In genomic region chr15:14628523-14628922, GRCm38 (mm10) we compare ENCODE assay signal across 9 mouse cellular contexts.
DNase-seq lines count a peak whose midpoint lies in the region; ATAC-seq and TF ChIP-seq lines count a peak whose summit lies in the region.
"Had no signal": no experiment of that assay in that cellular context is flagged by ENCODE, and none has a peak within 500 bp of the region (broad histone marks: within the 10 kb centered on the region; RNA-seq: fewer than 3 reads in every experiment).

No protein-coding gene starts in this region.

- ATAC-seq in hindbrain, embryonic 14.5 days (ENCODE audit: low FRiP score), result no peak
- ATAC-seq in erythroid progenitor cell, adult 5-6 weeks (replicated peaks; ENCODE audit: low FRiP score, poor library complexity, severe bottlenecking), result no peak

- H3K27me3 ChIP-seq in hindbrain, embryonic 14.5 days (ENCODE audit: control insufficient read depth, insufficient read depth, low read length), result no peaks in the 10 kb centered on the region
- no peaks in the 10 kb centered on the region for H3K27me3 ChIP-seq in hindbrain, embryonic 10.5 days (ENCODE audit: insufficient read depth, poor library complexity, severe bottlenecking)
- H3K27me3 ChIP-seq in CH12.LX (replicated peaks), result no peaks in the 10 kb centered on the region

- no peaks in the 10 kb centered on the region for H3K9me3 ChIP-seq in hindbrain, embryonic 14.5 days (ENCODE audit: control insufficient read depth, low read length)
- no peaks in the 10 kb centered on the region for H3K9me3 ChIP-seq in hindbrain, embryonic 10.5 days
- H3K9me3 ChIP-seq in CH12.LX (replicated peaks; ENCODE audit: low read length), result peaks cover 42% of the 10 kb centered on the region

- no peak overlapping the region for H3K4me2 ChIP-seq in hindbrain, embryonic 14.5 days (replicated peaks)
- no peak overlapping the region for H3K4me2 ChIP-seq in CH12.LX (ENCODE audit: insufficient read depth, low read depth, poor library complexity, severe bottlenecking)

- H3K4me3 ChIP-seq in hindbrain, embryonic 14.5 days (replicated peaks; ENCODE audit: low read length), result no peak overlapping the region
- H3K4me3 ChIP-seq in hindbrain, embryonic 10.5 days, result no peak overlapping the region
- H3K4me3 ChIP-seq in CH12.LX (replicated peaks in 1 of 3; ENCODE audit: low read depth in 2 of 3, low read length in 2 of 3, poor library complexity in 1 of 3), result no peak overlapping the region
- H3K4me3 ChIP-seq: myocyte had no signal

- TF ChIP-seq RAD21 in CH12.LX (IDR thresholded peaks at IDR 0.05; ENCODE audit: low read depth, low read length), result peak; percentile 45

- no peak for TF ChIP-seq POLR2A in CH12.LX (IDR thresholded peaks at IDR 0.05; ENCODE audit: low read depth, low read length)
- TF ChIP-seq POLR2A in brain, embryonic 14.5 days (IDR thresholded peaks at IDR 0.05; ENCODE audit: borderline replicate concordance, extremely low read depth, insufficient read depth, insufficient read length, poor library complexity, severe bottlenecking), result no peak

- H3K79me2 ChIP-seq in CH12.LX (replicated peaks; ENCODE audit: control insufficient read depth, extremely low read depth, insufficient read depth, poor library complexity, severe bottlenecking), result no peaks in the 10 kb centered on the region

- WGBS in hindbrain, embryonic 14.5 days, result 48% methylated on average over 1 of the region's 1 CpGs
- 45% methylated on average over 1 of the region's 1 CpGs for WGBS in hindbrain, embryonic 10.5 days

- no peak overlapping the region for H3K9ac ChIP-seq in hindbrain, embryonic 14.5 days
- no peak overlapping the region for H3K9ac ChIP-seq in CH12.LX (ENCODE audit: insufficient read depth, low read depth)

- no peak overlapping the region for H3K27ac ChIP-seq in hindbrain, embryonic 14.5 days
- no peak overlapping the region for H3K27ac ChIP-seq in hindbrain, embryonic 10.5 days
- no peak overlapping the region for H3K27ac ChIP-seq in CH12.LX (ENCODE audit: insufficient read depth, low read depth)

- no peaks in the 10 kb centered on the region for H3K36me3 ChIP-seq in hindbrain, embryonic 14.5 days (replicated peaks; ENCODE audit: control insufficient read depth, insufficient read depth)
- H3K36me3 ChIP-seq in hindbrain, embryonic 10.5 days, result no peaks in the 10 kb centered on the region
- no peaks in the 10 kb centered on the region for H3K36me3 ChIP-seq in CH12.LX (replicated peaks in 1 of 2; ENCODE audit: control insufficient read depth in 1 of 2, insufficient read depth in 1 of 2, low read length in 1 of 2)

- dilution Hi-C loops in CH12.LX (cut with MboI; ENCODE audit: extremely low pct_ligation_motif_present, extremely low pct_unique_long_range_greater_than_20kb, low sequenced_read_pairs), result no loop called here

- no peaks in the 10 kb centered on the region for H3K4me1 ChIP-seq in hindbrain, embryonic 14.5 days (replicated peaks; ENCODE audit: control insufficient read depth, insufficient read depth, low read length)
- no peaks in the 10 kb centered on the region for H3K4me1 ChIP-seq in hindbrain, embryonic 10.5 days (replicated peaks)
- no peaks in the 10 kb centered on the region for H3K4me1 ChIP-seq in CH12.LX (ENCODE audit: control insufficient read depth in 1 of 2, insufficient read depth in 2 of 2)

- TF ChIP-seq CTCF in CH12.LX (conservative IDR thresholded peaks at IDR 0.05 in 1 of 2, IDR thresholded peaks at IDR 0.05 in 1 of 2; ENCODE audit: low read depth in 2 of 2, low read length in 2 of 2), result peak in 1 of 2 experiments; percentile 40; a peak in 2 of 4 replicates
- TF ChIP-seq CTCF in brain, embryonic 14.5 days (IDR thresholded peaks at IDR 0.05; ENCODE audit: borderline replicate concordance, extremely low read depth, insufficient read depth, insufficient read length), result peak; percentile 54; the same call in 1 of the 2 replicates

- in situ Hi-C loops in CH12.LX (cut with MboI; ENCODE audit: low pct_ligation_motif_present, low pct_unique_long_range_greater_than_20kb, low sequenced_read_pairs), result no loop called here

- peak; percentile 76 for DNase-seq in hindbrain, embryonic 14.5 days (ENCODE audit: low spot score)
- no peak for DNase-seq in hindbrain, embryonic 10.5 days (ENCODE audit: low spot score)
- peak; percentile 3 for DNase-seq in CH12.LX (ENCODE audit: extremely low read depth)
- DNase-seq in brain, embryonic 14.5 days (ENCODE audit: low read depth), result peak; percentile 77
- peak; percentile 2 for DNase-seq in layer of hippocampus, adult 9-11 months
- no peak for DNase-seq in thymus, postnatal 36 days
- no peak for DNase-seq in thymus, postnatal 4 days

- TF ChIP-seq EP300 in CH12.LX (IDR thresholded peaks at IDR 0.05; ENCODE audit: low read length), result no peak

TF ChIP-seq in CH12.LX, 34 proteins besides CTCF, POLR2A, EP300 and RAD21:
- TF ChIP-seq SMC3 (IDR thresholded peaks at IDR 0.05; ENCODE audit: low read depth, low read length) (peak; percentile 22; the same call in 1 of the 2 replicates), CHD1 (IDR thresholded peaks at IDR 0.05; ENCODE audit: low read depth, low read length) (no peak)
TF ChIP-seq in CH12.LX: peak in this region for 1.

Comparison
In these comparisons a context has a peak if more than half of its experiments do, and no peak if none do; other contexts are left out.
1. DNase-seq: peak in hindbrain, embryonic 14.5 days (single experiment), CH12.LX (single experiment), brain, embryonic 14.5 days (single experiment) and layer of hippocampus, adult 9-11 months (single experiment); none in hindbrain, embryonic 10.5 days (single experiment), thymus, postnatal 36 days (0 of 2) and thymus, postnatal 4 days (single experiment).